Mouse (Mus musculus): Measurements from ENCODE around the gene Lpar1.

Lpar1 gene

DNA sequence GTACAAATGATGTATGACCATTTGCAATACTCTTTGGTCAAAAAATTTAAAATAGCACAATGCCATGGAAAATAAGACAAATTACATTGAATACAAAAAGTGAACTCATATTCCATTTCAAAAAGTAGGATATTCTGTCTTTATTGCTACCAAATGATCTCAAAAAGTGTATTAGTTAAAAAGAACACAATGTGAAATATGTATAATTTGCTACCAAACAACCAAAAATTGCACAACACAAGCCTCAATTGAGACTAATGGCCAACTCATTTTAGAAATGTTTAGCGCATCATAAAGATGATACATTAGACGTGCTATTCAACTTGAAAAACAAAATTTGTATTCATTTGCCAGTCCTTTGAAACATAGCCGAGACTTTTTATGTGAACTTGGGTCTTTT lies 104.9 kb downstream of the Lpar1 start:
- DNase-seq (ENCODE audit: low spot score), result no peak

- DNase-seq (ENCODE audit: low spot score), result peak; percentile 76
These were observed 105.9 kb downstream of the Lpar1 start for GRCm38 (mm10) chr4:58447841-58448240.

GRCm38 (mm10) chr4:58445846-58446245 lies 107.9 kb downstream of the Lpar1 start:
- DNase-seq (ENCODE audit: low spot score), result no peak

DNA sequence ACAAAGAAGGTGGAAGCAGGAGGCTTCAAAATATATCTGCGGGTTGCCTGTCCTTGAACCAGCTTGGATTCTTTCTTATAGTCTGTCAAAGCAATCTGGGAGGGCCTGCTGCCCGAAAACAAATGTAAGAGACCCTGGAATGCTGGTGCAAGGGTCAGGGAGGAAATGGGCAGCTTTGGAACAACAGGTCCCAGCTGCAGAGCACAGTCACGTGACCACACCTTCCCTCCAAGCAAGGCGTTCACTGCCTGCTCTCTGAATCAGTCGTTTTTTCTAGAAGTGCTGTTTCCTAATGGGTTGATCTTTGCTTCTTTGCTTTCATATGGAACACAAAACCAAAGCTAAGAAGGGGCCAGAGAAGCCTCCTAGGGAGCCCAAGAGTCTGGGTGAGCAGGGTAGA lies 111.4 kb downstream of the Lpar1 start:
- DNase-seq (ENCODE audit: low spot score), result peak; percentile 40

- DNase-seq (ENCODE audit: low spot score), result no peak
These were observed 115.0 kb downstream of the Lpar1 start for GRCm38 (mm10) chr4:58438654-58439053.

DNA sequence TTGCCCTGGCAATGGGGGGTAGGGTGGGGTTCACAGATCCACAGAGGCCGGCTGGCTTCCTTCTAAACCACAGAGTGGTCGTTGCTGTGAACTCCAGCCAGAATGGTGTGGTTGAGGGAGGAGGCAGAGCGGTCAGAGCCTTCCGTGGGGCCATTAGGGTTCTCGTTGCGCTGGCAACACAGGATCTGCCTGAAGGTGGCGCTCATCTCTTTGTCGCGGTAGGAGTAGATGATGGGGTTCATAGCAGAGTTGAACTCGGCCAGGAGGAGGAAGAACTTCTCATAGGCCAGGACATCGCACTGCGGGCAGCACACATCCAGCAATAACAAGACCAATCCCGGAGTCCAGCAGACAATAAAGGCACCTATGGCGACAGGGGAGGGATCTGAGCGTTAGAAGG lies 116.4 kb downstream of the Lpar1 start:
- DNase-seq (ENCODE audit: low spot score), result no peak

DNA sequence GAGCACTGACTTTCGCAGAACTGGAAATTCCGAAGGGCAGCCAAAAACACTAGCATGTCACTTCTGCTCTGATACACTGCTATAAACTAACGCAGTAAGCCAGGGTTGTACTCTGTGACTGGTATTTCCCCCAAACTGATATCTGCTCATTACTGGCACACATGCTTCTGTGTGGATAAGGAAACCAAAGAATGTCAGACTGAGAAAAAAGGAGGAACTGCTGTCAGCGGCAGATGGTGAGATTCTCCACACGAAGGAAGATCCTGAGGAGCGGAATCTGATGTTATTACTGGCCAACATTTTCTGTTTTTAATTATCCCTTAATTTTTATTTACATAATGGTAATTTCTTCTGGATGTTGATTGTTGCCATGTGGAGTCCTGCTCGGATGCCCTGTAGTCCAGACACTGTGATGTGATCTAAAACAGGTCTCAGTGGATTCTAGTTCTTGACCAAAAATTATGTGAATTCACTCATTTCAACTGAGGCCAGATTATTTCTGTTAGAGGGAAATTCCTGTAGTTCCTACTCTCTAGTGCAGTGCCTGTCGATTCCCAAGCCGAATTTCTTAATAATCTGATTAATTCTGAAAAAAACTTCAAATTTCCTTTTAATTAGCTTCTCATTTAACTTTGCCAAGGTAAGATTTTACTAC lies 130.3 kb downstream of the Lpar1 start:
- no peak for DNase-seq (ENCODE audit: low spot score)

- no peak for DNase-seq (ENCODE audit: low spot score)
These were observed 134.5 kb downstream of the Lpar1 start for GRCm38 (mm10) chr4:58419225-58419624.

GRCm38 (mm10) chr4:58417319-58417718 lies 136.4 kb downstream of the Lpar1 start:
- no peak for DNase-seq (ENCODE audit: low spot score)

- DNase-seq (ENCODE audit: low spot score), result no peak
These were observed 138.2 kb downstream of the Lpar1 start for GRCm38 (mm10) chr4:58415537-58415936.

DNA sequence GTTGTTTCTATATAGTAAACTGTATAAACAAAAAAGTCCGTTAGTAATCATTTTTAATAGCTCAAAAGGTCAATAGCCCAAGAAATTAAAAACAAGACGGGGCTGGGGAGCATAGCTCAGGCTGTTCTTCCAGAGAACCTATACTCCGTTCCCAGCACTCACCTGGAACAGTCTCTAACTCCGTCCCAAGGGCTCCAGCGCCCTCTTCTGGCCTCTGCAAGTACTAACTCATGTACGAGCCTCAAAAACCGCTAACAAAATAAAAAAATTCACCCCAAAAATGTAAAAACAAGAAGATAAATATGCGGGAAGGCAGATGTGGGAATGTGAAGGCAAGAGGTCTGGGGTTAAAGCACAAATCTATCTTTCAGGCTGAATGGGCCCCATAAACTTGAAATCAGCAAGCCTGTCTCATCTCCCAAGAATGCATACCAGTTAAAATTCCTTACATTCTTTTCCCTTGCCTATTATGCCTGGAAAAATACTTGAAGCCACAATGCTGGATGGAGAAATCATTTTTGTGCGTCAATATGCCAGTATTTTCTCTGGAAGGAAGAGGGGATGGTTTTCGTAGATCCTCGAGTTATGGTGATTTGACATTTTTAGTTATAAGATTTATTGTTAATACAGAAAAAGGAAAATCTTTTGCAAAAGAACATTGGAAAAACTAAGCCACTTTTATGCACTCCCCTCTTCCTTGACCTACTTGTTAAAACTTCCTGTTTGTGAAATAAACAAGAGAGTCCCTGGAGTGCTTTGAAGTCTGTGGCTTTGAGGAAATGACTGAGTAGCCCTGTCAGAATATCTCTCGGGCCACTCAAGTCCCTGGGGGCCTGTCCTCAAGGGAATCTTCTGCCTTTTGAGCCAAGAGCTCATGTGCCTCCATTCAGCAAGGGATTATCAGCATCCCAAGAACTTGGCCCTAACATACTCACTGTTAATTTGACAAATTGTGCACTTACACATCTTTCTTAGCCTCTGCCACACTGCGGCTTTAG lies 140.2 kb downstream of the Lpar1 start:
- no peak for DNase-seq (ENCODE audit: low spot score)

DNA sequence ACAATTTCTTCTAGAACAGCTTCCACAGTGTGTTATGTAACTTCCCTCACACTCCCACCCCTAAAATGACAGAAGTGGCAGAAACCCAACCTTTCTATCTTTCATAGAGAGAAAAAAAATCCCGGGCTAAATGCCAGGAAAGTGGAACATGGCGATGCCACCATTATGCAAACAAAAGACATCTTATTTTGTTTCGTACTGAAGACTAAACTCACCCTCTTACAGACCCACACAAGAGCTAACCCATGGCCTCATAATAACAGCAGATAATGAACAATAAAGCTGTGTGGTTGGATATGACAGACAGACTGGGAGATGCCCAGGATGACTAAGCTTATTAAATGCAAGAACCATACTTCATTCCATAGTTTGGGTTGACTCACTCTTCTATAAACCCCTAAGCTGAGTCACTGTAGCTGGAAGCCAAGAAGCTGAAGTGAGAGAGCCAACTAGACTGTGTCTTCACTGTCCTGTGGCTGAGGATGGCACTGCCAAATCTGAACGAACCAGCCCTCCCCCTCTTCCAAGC lies 151.7 kb downstream of the Lpar1 start:
- peak; percentile 25 for DNase-seq (ENCODE audit: low spot score)

DNA sequence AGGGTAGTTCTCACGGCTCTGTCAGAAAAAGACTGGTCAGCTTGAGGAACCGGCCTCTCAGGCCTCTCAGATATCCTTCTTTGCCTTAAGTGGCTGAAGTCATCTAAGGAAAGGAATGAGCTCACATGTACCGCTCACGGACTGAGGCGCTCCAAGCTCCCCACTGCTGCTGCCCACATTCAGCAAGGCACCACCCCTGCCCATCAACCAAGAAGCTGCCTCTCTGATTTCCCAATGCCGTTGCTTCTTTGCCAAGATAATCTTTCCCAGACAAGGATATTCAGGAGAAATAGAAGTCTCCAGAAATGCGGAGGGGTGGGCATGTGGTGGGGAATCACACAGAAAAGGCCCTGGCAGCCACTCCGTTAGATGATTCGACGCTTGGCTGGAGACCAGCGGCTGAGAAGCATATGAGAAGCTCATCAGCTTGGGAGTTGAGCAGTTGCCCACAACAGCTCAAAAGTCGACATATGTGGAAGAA lies 152.8 kb downstream of the Lpar1 start:
- DNase-seq (ENCODE audit: low spot score), result peak; percentile 21

Measured in testis, postnatal 14 days (tissue).